Mouse (Mus musculus): ENCODE data around the gene Cysltr1. TPM values are rescaled to one million over a fixed set of nuclear protein-coding genes. Genes with fewer than 3 reads are reported as not detected.

The Cysltr1 gene
- polyA plus RNA-seq, 1 experiment from 2014 or later, result 0.88 TPM

DNA sequence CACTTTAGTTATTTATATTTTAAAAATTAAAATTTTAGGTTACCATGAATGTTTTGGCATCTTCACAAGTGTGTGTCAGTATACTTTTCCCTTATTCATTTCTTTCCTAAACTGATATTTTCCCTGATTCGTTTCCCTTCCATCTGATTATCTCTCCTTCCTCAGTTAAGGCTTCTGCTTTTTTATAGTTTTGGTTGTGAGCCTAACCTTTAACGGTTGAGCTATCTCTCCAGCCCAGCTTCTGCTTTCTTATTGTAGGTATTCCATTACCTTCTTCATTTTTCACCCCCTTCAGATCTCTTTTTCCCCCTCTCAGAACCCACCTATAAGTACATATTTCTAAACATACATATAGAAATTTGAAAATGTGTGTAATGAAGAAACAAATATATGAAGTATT lies 48.0 kb downstream of the Cysltr1 start:
- Histone ChIP-seq H3K9me3 (no peaks in the 10 kb centered on the region), H3K4me1 (no peaks in the 10 kb centered on the region), H3K36me3 (replicated peaks) (no peaks in the 10 kb centered on the region), H3K4me3 (replicated peaks) (no peak overlapping the region), H3K9ac (no peak overlapping the region), H3K27ac (no peak overlapping the region), H3K4me2 (no peak overlapping the region), H3K27me3 (no peaks in the 10 kb centered on the region)
- WGBS, result 79% methylated on average over 2 of the region's 2 CpGs
- no peak for ATAC-seq (ENCODE audit: low FRiP score)

DNA sequence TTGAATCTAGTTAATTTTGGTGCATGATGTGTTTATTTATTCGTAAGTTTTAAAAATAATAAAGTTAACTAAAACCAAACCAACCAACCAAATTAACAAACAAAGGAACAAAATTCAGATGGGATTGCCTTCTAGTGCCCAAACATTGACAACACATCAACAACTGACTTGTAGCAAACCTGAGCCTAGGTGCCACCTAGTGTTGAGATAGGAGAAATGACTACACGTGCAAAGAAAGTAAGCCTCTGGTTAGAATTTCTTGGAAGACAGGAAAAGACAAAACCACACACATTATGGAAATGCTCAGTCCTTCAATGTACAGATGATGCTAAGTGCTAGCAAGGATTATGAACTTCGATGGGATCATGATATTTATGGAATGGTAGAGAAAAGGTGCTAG lies 67.1 kb downstream of the Cysltr1 start:
- H3K27ac ChIP-seq, result no peak overlapping the region
- no peaks in the 10 kb centered on the region for H3K36me3 ChIP-seq (replicated peaks)
- WGBS, result 35% methylated on average over 3 of the region's 3 CpGs

More for the DNA sequence above, 67.1 kb downstream of the Cysltr1 start:
- ATAC-seq (ENCODE audit: low FRiP score), result no peak
- H3K4me1 ChIP-seq, result no peaks in the 10 kb centered on the region
- no peak overlapping the region for H3K4me2 ChIP-seq
- H3K27me3 ChIP-seq, result no peaks in the 10 kb centered on the region
- H3K9ac ChIP-seq, result no peak overlapping the region
- no peaks in the 10 kb centered on the region for H3K9me3 ChIP-seq
- H3K4me3 ChIP-seq (replicated peaks), result no peak overlapping the region

Other genes with a start within 250 kb of the Cysltr1 start
- gene Fndc3c1, start 118.3 kb downstream of the Cysltr1 start, polyA plus RNA-seq (2016; fragmentation: Nextera tagmentation; extraction: Ambion mirVana), result 13.7 and 15.4 TPM in 2 replicates
- gene Gm5127, start 20.5 kb downstream of the Cysltr1 start, polyA plus RNA-seq (2016; fragmentation: Nextera tagmentation; extraction: Ambion mirVana), result 0.10 and 0.18 TPM in 2 replicates
- gene Rtl3, start 237.0 kb upstream of the Cysltr1 start, polyA plus RNA-seq (2016; fragmentation: Nextera tagmentation; extraction: Ambion mirVana), result 2.4 and 3.6 TPM in 2 replicates